Comparison of ENCODE assay signal across 21 mouse cellular contexts in genomic region chr1:14011484-14011883, GRCm38 (mm10).
DNase-seq lines count a peak whose midpoint lies in the region; ATAC-seq and TF ChIP-seq lines count a peak whose summit lies in the region.
"Had no signal": no experiment of that assay in that cellular context is flagged by ENCODE, and none has a peak within 500 bp of the region (broad histone marks: within the 10 kb centered on the region; RNA-seq: fewer than 3 reads in every experiment).

No protein-coding gene starts in this region.

- ATAC-seq in hindbrain, postnatal 0 days, result no peak
- ATAC-seq in hindbrain, embryonic 14.5 days (ENCODE audit: low FRiP score), result no peak
- ATAC-seq: forebrain, embryonic 15.5 days; inflammation-experienced regulatory T-cells, adult 6 months; midbrain, embryonic 15.5 days had no signal

- no peaks in the 10 kb centered on the region for H3K36me3 ChIP-seq in hindbrain, postnatal 0 days (ENCODE audit: insufficient read depth, low read length)
- no peaks in the 10 kb centered on the region for H3K36me3 ChIP-seq in hindbrain, embryonic 14.5 days (replicated peaks; ENCODE audit: control insufficient read depth, insufficient read depth)
- H3K36me3 ChIP-seq: forebrain, embryonic 15.5 days; limb, embryonic 15.5 days; midbrain, embryonic 15.5 days; neural tube, embryonic 15.5 days had no signal

- H3K4me3 ChIP-seq in hindbrain, postnatal 0 days (ENCODE audit: low read length), result no peak overlapping the region
- H3K4me3 ChIP-seq in hindbrain, embryonic 14.5 days (replicated peaks; ENCODE audit: low read length), result no peak overlapping the region
- H3K4me3 ChIP-seq: forebrain, embryonic 15.5 days; limb, embryonic 15.5 days; midbrain, embryonic 15.5 days; neural tube, embryonic 15.5 days had no signal

- no peak overlapping the region for H3K27ac ChIP-seq in hindbrain, postnatal 0 days
- no peak overlapping the region for H3K27ac ChIP-seq in hindbrain, embryonic 14.5 days
- H3K27ac ChIP-seq: forebrain, embryonic 15.5 days; limb, embryonic 15.5 days; midbrain, embryonic 15.5 days; neural tube, embryonic 15.5 days had no signal

- no peaks in the 10 kb centered on the region for H3K9me3 ChIP-seq in hindbrain, postnatal 0 days (ENCODE audit: low read length)
- no peaks in the 10 kb centered on the region for H3K9me3 ChIP-seq in hindbrain, embryonic 14.5 days (ENCODE audit: control insufficient read depth, low read length)
- H3K9me3 ChIP-seq: forebrain, embryonic 15.5 days; limb, embryonic 15.5 days; midbrain, embryonic 15.5 days; neural tube, embryonic 15.5 days had no signal

- WGBS in hindbrain, postnatal 0 days, result 70% methylated on average over 9 of the region's 9 CpGs
- 84% methylated on average over 9 of the region's 9 CpGs for WGBS in hindbrain, embryonic 14.5 days

- no peaks in the 10 kb centered on the region for H3K4me1 ChIP-seq in hindbrain, postnatal 0 days (ENCODE audit: insufficient read depth, low read length)
- no peaks in the 10 kb centered on the region for H3K4me1 ChIP-seq in hindbrain, embryonic 14.5 days (replicated peaks; ENCODE audit: control insufficient read depth, insufficient read depth, low read length)
- H3K4me1 ChIP-seq: forebrain, embryonic 15.5 days; limb, embryonic 15.5 days; midbrain, embryonic 15.5 days; neural tube, embryonic 15.5 days had no signal

- H3K4me2 ChIP-seq in hindbrain, postnatal 0 days (ENCODE audit: low read depth, low read length), result no peak overlapping the region
- no peak overlapping the region for H3K4me2 ChIP-seq in hindbrain, embryonic 14.5 days (replicated peaks)
- H3K4me2 ChIP-seq: forebrain, embryonic 15.5 days; heart, embryonic 11.5 days; limb, embryonic 15.5 days; midbrain, embryonic 15.5 days; neural tube, embryonic 15.5 days had no signal

- H3K9ac ChIP-seq in hindbrain, postnatal 0 days (replicated peaks; ENCODE audit: low read length), result no peak overlapping the region
- H3K9ac ChIP-seq in hindbrain, embryonic 14.5 days, result no peak overlapping the region
- H3K9ac ChIP-seq: forebrain, embryonic 15.5 days; limb, embryonic 15.5 days; midbrain, embryonic 15.5 days; neural tube, embryonic 15.5 days had no signal

- peak; percentile 4 to 27 for DNase-seq in cerebellum, adult 18-20 months
- DNase-seq in cerebellum, adult 11-12 months, result no peak
- peak; percentile 11 for DNase-seq in hindbrain, postnatal 0 days (ENCODE audit: low spot score)
- DNase-seq in hindbrain, embryonic 14.5 days (ENCODE audit: low spot score), result no peak
- DNase-seq in Muller cell, postnatal 12 days (ENCODE audit: inconsistent ontology term), result peak; percentile 95
- peak; percentile 51 to 55 for DNase-seq in cerebellum, postnatal 36 days
- no peak for DNase-seq in MN1 (ENCODE audit: low spot score)
- DNase-seq in spleen, postnatal 14 days (ENCODE audit: low spot score in 2 of 2), result no peak
- DNase-seq: adrenal gland, adult 2 months; heart, postnatal 10 days; kidney, postnatal 4 days; layer of hippocampus, adult 9-11 months; spleen, adult 18-20 months; thymus, postnatal 36 days had no signal

- no peaks in the 10 kb centered on the region for H3K27me3 ChIP-seq in hindbrain, postnatal 0 days (ENCODE audit: insufficient read depth, low read length)
- H3K27me3 ChIP-seq in hindbrain, embryonic 14.5 days (ENCODE audit: control insufficient read depth, insufficient read depth, low read length), result no peaks in the 10 kb centered on the region
- H3K27me3 ChIP-seq: CH12.LX; forebrain, embryonic 15.5 days; limb, embryonic 15.5 days; midbrain, embryonic 15.5 days; neural tube, embryonic 15.5 days had no signal

- TF ChIP-seq CTCF in hindbrain, postnatal 0 days (IDR thresholded peaks at IDR 0.05; ENCODE audit: low read depth), result no peak

Comparison
In these comparisons a context has a peak if more than half of its experiments do, and no peak if none do; other contexts are left out.
1. DNase-seq: peak in cerebellum, adult 18-20 months (2 of 2), hindbrain, postnatal 0 days (single experiment), Muller cell, postnatal 12 days (single experiment) and cerebellum, postnatal 36 days (2 of 2); none in cerebellum, adult 11-12 months (single experiment), hindbrain, embryonic 14.5 days (single experiment), MN1 (single experiment) and spleen, postnatal 14 days (0 of 2).